In the genomic region with DNA sequence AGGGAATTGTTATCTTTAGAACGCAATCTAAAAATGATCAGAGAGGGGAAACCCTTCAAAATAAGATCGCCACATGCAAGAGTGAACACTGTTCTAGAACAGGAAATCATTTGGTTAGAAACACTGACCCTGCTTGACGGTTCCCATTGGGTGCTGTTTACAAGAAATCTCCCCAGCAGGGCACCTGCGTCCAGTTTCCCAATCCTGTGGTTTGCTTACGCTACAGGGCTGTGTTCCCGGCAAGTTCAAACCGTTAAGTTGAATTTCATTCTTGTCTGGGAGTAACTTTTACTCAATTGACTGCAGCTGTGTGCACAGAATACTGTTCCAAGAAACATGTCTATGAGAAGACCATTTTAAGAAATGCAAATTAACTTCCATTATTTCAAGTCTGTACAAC, we compare ENCODE assay signal across 13 mouse cellular contexts. TPM values are rescaled to one million over a fixed set of nuclear protein-coding genes. Genes with fewer than 3 reads are reported as not detected.
DNase-seq lines count a peak whose midpoint lies in the region; ATAC-seq and TF ChIP-seq lines count a peak whose summit lies in the region.
"Had no signal": no experiment of that assay in that cellular context is flagged by ENCODE, and none has a peak within 500 bp of the region (broad histone marks: within the 10 kb centered on the region; RNA-seq: fewer than 3 reads in every experiment).

No protein-coding gene starts in this region.

- H3K4me2 ChIP-seq in midbrain, embryonic 11.5 days = no peak overlapping the region
- H3K4me2 ChIP-seq: embryonic facial prominence, embryonic 13.5 days; limb, embryonic 12.5 days; midbrain, embryonic 15.5 days had no signal

- no peak for TF ChIP-seq POLR2A in kidney, adult 2 months (IDR thresholded peaks at IDR 0.05; ENCODE audit: low read depth, low read length)
- no peak for TF ChIP-seq POLR2A in embryonic fibroblast, embryonic 13.5 days (IDR thresholded peaks at IDR 0.05; ENCODE audit: low read depth, low read length)

- no peaks in the 10 kb centered on the region for H3K27me3 ChIP-seq in kidney, adult 2 months (replicated peaks; ENCODE audit: control insufficient read depth, insufficient read depth, low read length)
- no peaks in the 10 kb centered on the region for H3K27me3 ChIP-seq in midbrain, embryonic 11.5 days (ENCODE audit: control insufficient read depth, insufficient read depth, low read length)
- H3K27me3 ChIP-seq: embryonic facial prominence, embryonic 13.5 days; limb, embryonic 12.5 days; midbrain, embryonic 15.5 days had no signal

- no peaks in the 10 kb centered on the region for H3K36me3 ChIP-seq in kidney, adult 2 months (ENCODE audit: control insufficient read depth, insufficient read depth, low read length)
- no peaks in the 10 kb centered on the region for H3K36me3 ChIP-seq in macrophage (ENCODE audit: inconsistent target)
- no peaks in the 10 kb centered on the region for H3K36me3 ChIP-seq in midbrain, embryonic 11.5 days (ENCODE audit: control insufficient read depth, insufficient read depth, low read length)
- H3K36me3 ChIP-seq: embryonic facial prominence, embryonic 13.5 days; limb, embryonic 12.5 days; midbrain, embryonic 15.5 days had no signal

- no peaks in the 10 kb centered on the region for H3K4me1 ChIP-seq in kidney, adult 2 months (ENCODE audit: control insufficient read depth, insufficient read depth, low read length)
- H3K4me1 ChIP-seq in embryonic fibroblast, embryonic 13.5 days (ENCODE audit: control insufficient read depth, insufficient read depth, low read length) = peaks cover 13% of the 10 kb centered on the region
- H3K4me1 ChIP-seq in midbrain, embryonic 11.5 days (ENCODE audit: control insufficient read depth, insufficient read depth, low read length) = no peaks in the 10 kb centered on the region
- H3K4me1 ChIP-seq: midbrain, embryonic 15.5 days had no signal

- 0 out of 2 replicates have a peak overlapping the region, but pooled peaks have one; percentile 5 for H3K27ac ChIP-seq in kidney, adult 2 months (ENCODE audit: insufficient read depth, low read depth, low read length)
- H3K27ac ChIP-seq in embryonic fibroblast, embryonic 13.5 days (ENCODE audit: insufficient read depth, low read length) = peak overlapping the region; percentile 87; the same call in 1 of the 2 replicates
- peak overlapping the region; percentile 93 for H3K27ac ChIP-seq in macrophage
- H3K27ac ChIP-seq in midbrain, embryonic 11.5 days (ENCODE audit: low read depth, low read length) = no peak overlapping the region
- H3K27ac ChIP-seq: limb, embryonic 12.5 days; midbrain, embryonic 15.5 days had no signal

- 64% methylated on average over 7 of the region's 7 CpGs for WGBS in kidney, adult 2 months
- WGBS in macrophage (ENCODE audit: missing documents) = 16% methylated on average over 7 of the region's 7 CpGs
- WGBS in midbrain, embryonic 11.5 days = 85% methylated on average over 7 of the region's 7 CpGs

- H3K79me2 ChIP-seq in macrophage (ENCODE audit: inconsistent target) = no peaks in the 10 kb centered on the region; the same call in 1 of the 2 replicates

- no peak overlapping the region for H3K9ac ChIP-seq in midbrain, embryonic 11.5 days (ENCODE audit: low read length)
- H3K9ac ChIP-seq: embryonic facial prominence, embryonic 13.5 days; limb, embryonic 12.5 days; midbrain, embryonic 15.5 days had no signal

- no peaks in the 10 kb centered on the region for H3K9me3 ChIP-seq in midbrain, embryonic 11.5 days (ENCODE audit: control insufficient read depth, low read length)
- H3K9me3 ChIP-seq: embryonic facial prominence, embryonic 13.5 days; limb, embryonic 12.5 days; midbrain, embryonic 15.5 days had no signal

- TF ChIP-seq CTCF in kidney, adult 2 months (conservative IDR thresholded peaks at IDR 0.05; ENCODE audit: insufficient read depth, insufficient read length, low read depth, low read length) = no peak
- no peak for TF ChIP-seq CTCF in embryonic fibroblast, embryonic 13.5 days (IDR thresholded peaks at IDR 0.05; ENCODE audit: borderline replicate concordance, insufficient read depth, low read length)

- no peak overlapping the region for H3K4me3 ChIP-seq in kidney, adult 2 months (ENCODE audit: insufficient read depth, low read depth, low read length)
- H3K4me3 ChIP-seq in embryonic fibroblast, embryonic 13.5 days (ENCODE audit: insufficient read depth, low read length) = no peak overlapping the region
- H3K4me3 ChIP-seq in macrophage (ENCODE audit: inconsistent target) = no peak overlapping the region
- H3K4me3 ChIP-seq in midbrain, embryonic 11.5 days (ENCODE audit: low read depth, low read length) = no peak overlapping the region
- H3K4me3 ChIP-seq: embryonic facial prominence, embryonic 13.5 days; limb, embryonic 12.5 days; midbrain, embryonic 15.5 days had no signal

- DNase-seq in kidney, adult 2 months = no peak
- DNase-seq in kidney, adult 9 months = no peak
- peak; percentile 59 for DNase-seq in A20 (ENCODE audit: low read depth, low spot score)
- no peak for DNase-seq in urinary bladder, postnatal 36 days (ENCODE audit: low spot score in 2 of 2)
- DNase-seq in right cerebral cortex, postnatal 25 days = no peak
- no peak for DNase-seq in midbrain, embryonic 11.5 days (ENCODE audit: low spot score, missing footprints)
- DNase-seq: cerebellum, adult 9-10 months; heart, postnatal 10 days had no signal

- ATAC-seq in midbrain, embryonic 11.5 days (ENCODE audit: low FRiP score) = no peak
- ATAC-seq: midbrain, embryonic 15.5 days had no signal

RNA-seq across cellular contexts. Expression of a gene that starts 59.5 kb away (rescaled TPM):
- polyA plus RNA-seq in kidney, adult 2 months (2012; rRNA removed) = 73.8 and 88.4 TPM in 2 replicates
- polyA plus RNA-seq in embryonic fibroblast, embryonic 13.5 days (2011; ENCODE audit: insufficient read length, low read depth, missing spikeins) = 222 and 231 TPM in 2 replicates
- 100 to 1,000 TPM; 143 to 390 (median 200) TPM for total RNA-seq in macrophage (2018; cell fraction: chromatin; rRNA removed)
- 100 to 1,000 TPM; 101 to 220 (median 132) TPM for total RNA-seq in macrophage (2018; cell fraction: cytosol; rRNA removed)
- total RNA-seq in macrophage (2018; cell fraction: nucleus; rRNA removed) = 100 to 1,000 TPM; 161 to 450 (median 222) TPM
- polyA plus RNA-seq in macrophage (2018) = 83.2 to 170 TPM (median 149 TPM) in 3 replicates
- polyA plus RNA-seq in midbrain, embryonic 11.5 days (2014; fragmentation: Nextera tagmentation; extraction: Ambion mirVana) = 43.2 and 48.6 TPM in 2 replicates
